Mouse (Mus musculus): ENCODE measurements around the gene Rhox3f. TPM values are rescaled to one million over a fixed set of nuclear protein-coding genes. Genes with fewer than 3 reads are reported as not detected.
"Not testable (repeated sequence)": the region's sequence is repeated elsewhere in the genome, so short reads cannot be mapped to it uniquely, and the experiment has no call there.

Rhox3f gene
- total RNA-seq (2021): not detected
- long read RNA-seq, experiment 1: 0 reads
- long read RNA-seq, experiment 2: 0 reads

GRCm38 (mm10) chrX:37580692-37581091, at the start of gene Rhox3f:
Gene Rhox3f, plus strand, starts transcription at chrX:37580992.
- intact Hi-C loops (cut with DNase I); DNase-seq; H3K4me3 ChIP-seq: not testable (repeated sequence)
- peak within 1 kb of the TSS; percentile 54 for H3K27ac ChIP-seq

GRCm38 (mm10) chrX:37541719-37542118, 39.1 kb upstream of the Rhox3f start, which contains the start of gene Rhox3e:
Gene Rhox3e, plus strand, starts transcription at chrX:37542019.
- DNase-seq; H3K4me3 ChIP-seq; H3K27ac ChIP-seq; intact Hi-C loops (cut with DNase I): not testable (repeated sequence)

- H3K27ac ChIP-seq; intact Hi-C loops (cut with DNase I); DNase-seq; H3K4me3 ChIP-seq: not testable (repeated sequence)
Observed at GRCm38 (mm10) chrX:37557112-37557511, 23.7 kb upstream of the Rhox3f start, which contains the start of gene Rhox4e. Gene Rhox4e, plus strand, starts transcription at chrX:37557412.

GRCm38 (mm10) chrX:37571105-37571504, 9.7 kb upstream of the Rhox3f start, which contains the start of gene Rhox2f:
Gene Rhox2f, plus strand, starts transcription at chrX:37571405.
- H3K4me3 ChIP-seq; H3K27ac ChIP-seq; intact Hi-C loops (cut with DNase I); DNase-seq: not testable (repeated sequence)

GRCm38 (mm10) chrX:37572638-37573037, 8.2 kb upstream of the Rhox3f start:
- H3K4me3 ChIP-seq; H3K27ac ChIP-seq; intact Hi-C loops (cut with DNase I); DNase-seq: not testable (repeated sequence)

GRCm38 (mm10) chrX:37607604-37608003, 26.8 kb downstream of the Rhox3f start, which contains the start of gene Rhox4f:
Gene Rhox4f, minus strand, starts transcription at chrX:37607704.
- H3K27ac ChIP-seq; intact Hi-C loops (cut with DNase I); H3K4me3 ChIP-seq; DNase-seq: not testable (repeated sequence)

- DNase-seq; intact Hi-C loops (cut with DNase I); H3K27ac ChIP-seq: not testable (repeated sequence)
Observed at GRCm38 (mm10) chrX:37628512-37628911, 47.7 kb downstream of the Rhox3f start, which contains the start of gene Rhox3g. Gene Rhox3g, minus strand, starts transcription at chrX:37628612.

More at GRCm38 (mm10) chrX:37628512-37628911, 47.7 kb downstream of the Rhox3f start, which contains the start of gene Rhox3g:
- H3K4me3 ChIP-seq: not testable (repeated sequence)

Other genes with a start within 250 kb of the Rhox3f start
- not detected for gene Rhox3a2, start 201.0 kb upstream of the Rhox3f start, total RNA-seq (2021)
- gene Rhox4a2, start 190.1 kb upstream of the Rhox3f start, total RNA-seq (2021): not detected
- gene Rhox2b, start 168.9 kb upstream of the Rhox3f start, total RNA-seq (2021): not detected
- gene Rhox4b, start 148.5 kb upstream of the Rhox3f start, total RNA-seq (2021): not detected
- not detected for gene Rhox2c, start 127.3 kb upstream of the Rhox3f start, total RNA-seq (2021)
- not detected for gene Rhox3c, start 122.4 kb upstream of the Rhox3f start, total RNA-seq (2021)
- gene Rhox4c, start 100.7 kb upstream of the Rhox3f start, total RNA-seq (2021): not detected
- gene Rhox2d, start 87.6 kb upstream of the Rhox3f start, total RNA-seq (2021): not detected
- gene Rhox4d, start 66.6 kb upstream of the Rhox3f start, total RNA-seq (2021): not detected
- gene Rhox2e, start 50.5 kb upstream of the Rhox3f start, total RNA-seq (2021): not detected
- not detected for gene Rhox3e, start 39.0 kb upstream of the Rhox3f start, total RNA-seq (2021)
- gene Rhox4e, start 23.6 kb upstream of the Rhox3f start, total RNA-seq (2021): not detected
- not detected for gene Rhox2f, start 9.6 kb upstream of the Rhox3f start, total RNA-seq (2021)
- gene Rhox4f, start 26.7 kb downstream of the Rhox3f start, total RNA-seq (2021): not detected
- gene Rhox3g, start 47.6 kb downstream of the Rhox3f start, total RNA-seq (2021): not detected
- gene Rhox2g, start 62.5 kb downstream of the Rhox3f start, total RNA-seq (2021): not detected
- not detected for gene Rhox4g, start 70.3 kb downstream of the Rhox3f start, total RNA-seq (2021)
- not detected for gene Rhox3h, start 87.8 kb downstream of the Rhox3f start, total RNA-seq (2021)
- not detected for gene Rhox2h, start 92.3 kb downstream of the Rhox3f start, total RNA-seq (2021)
- not detected for gene Rhox5, start 223.8 kb downstream of the Rhox3f start, total RNA-seq (2021)
- not detected for gene Rhox6, start 245.9 kb downstream of the Rhox3f start, total RNA-seq (2021)

Measured in gastrocnemius, adult 2 months (tissue).